Mouse (Mus musculus) lung, postnatal 4 days (tissue): ENCODE data around the gene Cyp4a32.

Experiments
- DNase-seq, 2 experiments: peaks; one replicate each; pipeline ENCODE4 v3.0.0; 2021

Gene Cyp4a32

DNA sequence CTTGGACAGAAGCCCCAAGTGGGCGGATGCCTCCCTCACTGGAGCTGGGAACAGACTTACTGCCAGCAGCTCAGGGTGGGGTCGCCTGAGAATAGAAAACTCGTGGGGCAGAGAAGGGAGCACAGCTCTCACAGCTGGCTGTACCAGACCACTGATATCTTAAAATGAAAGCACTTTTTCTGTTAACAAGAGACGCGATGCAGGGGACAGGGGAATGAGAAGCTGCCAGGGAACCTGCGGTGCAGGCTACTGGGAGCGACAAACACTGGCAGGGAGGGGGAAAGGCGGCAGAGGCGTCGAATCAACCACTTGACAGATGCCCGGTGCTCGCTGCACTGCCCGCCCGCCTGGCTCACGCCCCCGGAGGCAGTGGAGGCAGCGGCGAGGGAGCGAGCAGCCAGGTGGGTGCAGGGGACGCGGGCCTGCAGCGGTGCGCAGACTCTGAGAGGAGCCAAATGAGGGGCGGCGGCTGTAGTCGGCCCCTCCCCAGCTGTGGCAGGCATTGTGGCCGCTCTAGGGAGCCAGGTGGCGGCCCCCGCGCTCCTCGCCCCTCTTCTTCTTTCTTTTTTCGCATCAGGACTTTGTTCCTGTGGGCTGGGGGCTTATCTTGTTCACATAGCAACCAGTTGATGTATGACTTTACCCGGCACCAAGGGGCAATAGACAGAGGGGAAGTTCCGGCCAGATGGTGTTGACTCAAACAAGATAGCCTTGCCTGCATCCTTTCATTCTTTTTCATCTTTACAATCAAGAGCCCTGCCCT lies 56.5 kb downstream of the Cyp4a32 start:
- DNase-seq: peak; percentile 58 to 71

DNA sequence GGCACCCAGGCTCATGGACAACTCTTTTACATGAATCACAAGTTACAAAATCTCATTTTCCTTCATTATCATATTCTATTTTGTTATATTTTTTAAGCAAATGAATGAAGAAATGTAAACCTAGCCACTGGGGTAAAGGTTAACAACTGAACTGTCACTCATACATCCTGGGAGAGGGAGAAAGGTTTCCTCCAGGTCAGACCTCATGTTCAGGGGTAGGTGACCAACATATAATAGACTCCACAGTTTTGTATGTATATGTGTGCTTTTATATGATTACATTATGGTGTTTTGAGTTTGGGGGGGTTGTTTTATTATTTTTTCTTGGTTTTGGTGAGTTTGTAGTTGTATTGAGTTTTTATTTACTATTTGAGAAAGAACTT lies 57.1 kb downstream of the Cyp4a32 start:
- no peak for DNase-seq

DNA sequence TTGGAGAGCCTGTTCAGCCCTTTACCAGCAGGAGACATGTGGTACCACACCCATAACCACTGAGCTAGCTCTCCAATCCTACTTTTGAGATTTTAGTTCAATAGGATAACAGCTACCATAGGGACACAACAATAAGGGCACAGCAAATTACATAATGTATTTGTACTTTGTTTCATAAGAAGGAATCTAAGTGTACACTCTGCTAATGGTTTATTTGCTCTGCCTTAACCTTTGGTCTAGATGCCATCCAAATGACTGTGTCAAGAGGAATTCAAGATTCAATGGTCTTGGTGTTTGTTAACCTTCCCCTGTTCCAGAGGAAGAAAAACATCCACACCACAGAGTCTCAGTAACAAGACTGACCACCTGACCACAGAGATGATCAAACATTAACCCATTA lies 58.4 kb downstream of the Cyp4a32 start:
- no peak for DNase-seq
